In genomic region chr11:75156416-75156815, GRCm38 (mm10) we compare ENCODE assay signal across 10 mouse cellular contexts. TPM values are rescaled to one million over a fixed set of nuclear protein-coding genes. Genes with fewer than 3 reads are reported as not detected.
A peak's percentile ranks its signal among the peaks of the same experiment; 100 is the strongest.
DNase-seq lines count a peak whose midpoint lies in the region; ATAC-seq and TF ChIP-seq lines count a peak whose summit lies in the region.
"Had no signal": no experiment of that assay in that cellular context is flagged by ENCODE, and none has a peak within 500 bp of the region (broad histone marks: within the 10 kb centered on the region; RNA-seq: fewer than 3 reads in every experiment).

No protein-coding gene starts in this region.

- TF ChIP-seq CTCF in layer of hippocampus, adult 2 months (conservative IDR thresholded peaks at IDR 0.05) = no peak

- peaks cover 40% of the 10 kb centered on the region for H3K4me1 ChIP-seq in embryonic facial prominence, embryonic 10.5 days
- peaks cover 41% of the 10 kb centered on the region for H3K4me1 ChIP-seq in limb, embryonic 12.5 days (replicated peaks)

- no peaks in the 10 kb centered on the region for H3K9me3 ChIP-seq in embryonic facial prominence, embryonic 10.5 days
- H3K9me3 ChIP-seq in limb, embryonic 12.5 days = no peaks in the 10 kb centered on the region

- peak; percentile 90 for DNase-seq in heart, adult 11 months
- no peak for DNase-seq in heart, postnatal 4 days
- no peak for DNase-seq in layer of hippocampus, adult 2 months (ENCODE audit: low spot score in 2 of 2)
- no peak for DNase-seq in layer of hippocampus, postnatal 14 days (ENCODE audit: low spot score in 2 of 2)
- no peak for DNase-seq in embryonic facial prominence, embryonic 10.5 days (ENCODE audit: low spot score)
- no peak for DNase-seq in natural killer cell, adult 2 months (ENCODE audit: low spot score in 2 of 2)
- DNase-seq: layer of hippocampus, adult 9-11 months had no signal

- no peak overlapping the region for H3K9ac ChIP-seq in limb, embryonic 12.5 days (replicated peaks)
- H3K9ac ChIP-seq: liver, embryonic 14.5 days had no signal

- H3K4me2 ChIP-seq in limb, embryonic 12.5 days = no peak overlapping the region

- WGBS in embryonic facial prominence, embryonic 10.5 days = 70% methylated on average over 5 of the region's 5 CpGs
- 22% methylated on average over 5 of the region's 5 CpGs for WGBS in limb, embryonic 12.5 days

- no peaks in the 10 kb centered on the region for H3K27me3 ChIP-seq in embryonic facial prominence, embryonic 10.5 days (replicated peaks; ENCODE audit: low read depth, poor library complexity, severe bottlenecking)
- H3K27me3 ChIP-seq in limb, embryonic 12.5 days = no peaks in the 10 kb centered on the region

- no peak for ATAC-seq in limb, embryonic 12.5 days (ENCODE audit: insufficient number of reproducible peaks, insufficient read depth, low FRiP score, low TSS enrichment, low read depth)
- no peak for ATAC-seq in activated CD4-positive, CD25-positive, alpha-beta regulatory T cell, adult 4 months

- no peak overlapping the region for H3K4me3 ChIP-seq in layer of hippocampus, adult 2 months
- H3K4me3 ChIP-seq in embryonic facial prominence, embryonic 10.5 days = no peak overlapping the region
- H3K4me3 ChIP-seq in limb, embryonic 12.5 days (replicated peaks) = no peak overlapping the region

- H3K27ac ChIP-seq in layer of hippocampus, adult 2 months = peak overlapping the region; percentile 74
- H3K27ac ChIP-seq in embryonic facial prominence, embryonic 10.5 days (replicated peaks) = 0 out of 2 replicates have a peak overlapping the region, but pooled peaks have one; percentile 40
- H3K27ac ChIP-seq in limb, embryonic 12.5 days = peak overlapping the region; percentile 53
- H3K27ac ChIP-seq: liver, embryonic 14.5 days had no signal

- H3K36me3 ChIP-seq in embryonic facial prominence, embryonic 10.5 days (replicated peaks) = peaks cover 59% of the 10 kb centered on the region
- H3K36me3 ChIP-seq in limb, embryonic 12.5 days = peaks cover 37% of the 10 kb centered on the region

RNA-seq across cellular contexts. Expression of gene Hic1, which starts 12.9 kb away (rescaled TPM):
- 10 to 100 TPM; 42.6 to 49.5 TPM for total RNA-seq in heart, postnatal 4 days (2021)
- total RNA-seq in layer of hippocampus, adult 2 months (2021) = 1 to 10 TPM; 3.8 to 3.9 TPM
- total RNA-seq in layer of hippocampus, postnatal 14 days (2021) = 1 to 10 TPM; 3.3 to 4.5 TPM
- polyA plus RNA-seq in embryonic facial prominence, embryonic 10.5 days (2016; fragmentation: Nextera tagmentation; extraction: Ambion mirVana) = 0.23 and 1.3 TPM in 2 replicates
- polyA plus RNA-seq in limb, embryonic 12.5 days (2016; fragmentation: Nextera tagmentation; extraction: Ambion mirVana) = 30.3 and 35.5 TPM in 2 replicates
- under 1 TPM in 1 of 2 experiments, not detected in 1; 0.38 TPM for polyA plus RNA-seq in activated CD4-positive, CD25-positive, alpha-beta regulatory T cell, adult 4 months (2017; shearing (Covaris generic))

RNA-seq across cellular contexts. Expression of gene Ovca2, which starts 22.2 kb away (rescaled TPM):
- 1 to 10 TPM; 8.1 to 8.7 TPM for total RNA-seq in heart, postnatal 4 days (2021)
- 10 to 100 TPM; 19.3 to 22.4 TPM for total RNA-seq in layer of hippocampus, adult 2 months (2021)
- total RNA-seq in layer of hippocampus, postnatal 14 days (2021) = 10 to 100 TPM; 14.8 to 15.2 TPM
- 35.4 and 36.7 TPM in 2 replicates for polyA plus RNA-seq in embryonic facial prominence, embryonic 10.5 days (2016; fragmentation: Nextera tagmentation; extraction: Ambion mirVana)
- polyA plus RNA-seq in limb, embryonic 12.5 days (2016; fragmentation: Nextera tagmentation; extraction: Ambion mirVana) = 29.6 and 31.0 TPM in 2 replicates
- polyA plus RNA-seq in activated CD4-positive, CD25-positive, alpha-beta regulatory T cell, adult 4 months (2017; shearing (Covaris generic)) = 10 to 100 TPM; 28.4 to 32.8 TPM

RNA-seq across cellular contexts. Expression of gene Dph1, which starts 34.6 kb away (rescaled TPM):
- 10 to 100 TPM; 15.0 to 17.4 TPM for total RNA-seq in heart, postnatal 4 days (2021)
- 10 to 100 TPM; 30.7 to 31.4 TPM for total RNA-seq in layer of hippocampus, adult 2 months (2021)
- total RNA-seq in layer of hippocampus, postnatal 14 days (2021) = 10 to 100 TPM; 21.7 to 24.4 TPM
- polyA plus RNA-seq in embryonic facial prominence, embryonic 10.5 days (2016; fragmentation: Nextera tagmentation; extraction: Ambion mirVana) = 24.9 and 29.2 TPM in 2 replicates
- 24.0 and 25.5 TPM in 2 replicates for polyA plus RNA-seq in limb, embryonic 12.5 days (2016; fragmentation: Nextera tagmentation; extraction: Ambion mirVana)
- polyA plus RNA-seq in activated CD4-positive, CD25-positive, alpha-beta regulatory T cell, adult 4 months (2017; shearing (Covaris generic)) = 1 to 10 TPM; 8.3 to 9.6 TPM

RNA-seq across cellular contexts. Expression of gene Rtn4rl1, which starts 37.2 kb away (rescaled TPM):
- total RNA-seq in heart, postnatal 4 days (2021) = 10 to 100 TPM; 20.3 to 23.2 TPM
- 100 to 1,000 TPM; 104 to 110 TPM for total RNA-seq in layer of hippocampus, adult 2 months (2021)
- total RNA-seq in layer of hippocampus, postnatal 14 days (2021) = 10 to 100 TPM; 82.1 to 83.1 TPM
- polyA plus RNA-seq in embryonic facial prominence, embryonic 10.5 days (2016; fragmentation: Nextera tagmentation; extraction: Ambion mirVana) = 1.5 and 2.1 TPM in 2 replicates
- polyA plus RNA-seq in limb, embryonic 12.5 days (2016; fragmentation: Nextera tagmentation; extraction: Ambion mirVana) = 1.5 and 2.1 TPM in 2 replicates
- polyA plus RNA-seq in activated CD4-positive, CD25-positive, alpha-beta regulatory T cell, adult 4 months (2017; shearing (Covaris generic)) = 1 to 10 TPM; 1.6 to 1.8 TPM

Comparison
In these comparisons a context has a peak if more than half of its experiments do, and no peak if none do; other contexts are left out.
1. RNA of gene Hic1, which starts 12.9 kb away (total RNA-seq): 42.6 to 49.5 TPM in heart, postnatal 4 days; 3.3 to 4.5 TPM in layer of hippocampus, postnatal 14 days and 3.8 to 3.9 TPM in layer of hippocampus, adult 2 months; every median in the first group is over 4 times any median in the second.
2. Peak in every context shown above with its lines, with median percentiles within 50 percentile points of each other: H3K27ac ChIP-seq.